Comparison of ENCODE assay signal across 24 mouse cellular contexts in the genomic region with DNA sequence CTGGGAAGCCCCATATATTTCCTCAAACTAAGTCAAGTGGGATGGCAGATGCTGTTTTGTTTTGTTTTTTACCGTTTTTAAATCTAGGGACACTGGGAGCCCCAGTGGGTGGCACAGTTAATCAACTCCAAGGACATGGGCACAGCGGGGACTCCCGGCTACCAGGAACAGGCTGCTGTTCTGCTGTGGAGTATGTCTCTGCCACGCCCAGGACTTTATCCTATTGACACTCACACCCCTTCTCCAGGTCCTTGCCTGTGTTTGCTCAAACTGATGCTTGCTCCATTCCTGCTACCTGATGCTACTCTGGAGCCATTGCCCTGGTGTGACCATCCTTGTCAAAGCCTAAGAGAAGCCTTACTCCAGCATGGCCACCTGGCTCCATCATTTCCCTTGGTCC.
A peak's percentile ranks its signal among the peaks of the same experiment; 100 is the strongest.
DNase-seq lines count a peak whose midpoint lies in the region; ATAC-seq and TF ChIP-seq lines count a peak whose summit lies in the region.
"Had no signal": no experiment of that assay in that cellular context is flagged by ENCODE, and none has a peak within 500 bp of the region (broad histone marks: within the 10 kb centered on the region; RNA-seq: fewer than 3 reads in every experiment).

No protein-coding gene starts in this region.

- no peaks in the 10 kb centered on the region for H3K27me3 ChIP-seq in heart, embryonic 10.5 days (ENCODE audit: insufficient read depth, poor library complexity, severe bottlenecking)
- H3K27me3 ChIP-seq in heart, adult 2 months (ENCODE audit: control insufficient read depth, insufficient read depth, low read length) = no peaks in the 10 kb centered on the region
- no peaks in the 10 kb centered on the region for H3K27me3 ChIP-seq in limb, embryonic 11.5 days (ENCODE audit: control insufficient read depth, insufficient read depth, low read length)
- H3K27me3 ChIP-seq: embryonic facial prominence, embryonic 13.5 days; forebrain, embryonic 12.5 days; heart, embryonic 13.5 days had no signal

- H3K4me3 ChIP-seq in heart, embryonic 10.5 days = no peak overlapping the region
- no peak overlapping the region for H3K4me3 ChIP-seq in heart, adult 2 months
- no peak overlapping the region for H3K4me3 ChIP-seq in limb, embryonic 11.5 days (ENCODE audit: low read depth, low read length)
- H3K4me3 ChIP-seq: embryonic facial prominence, embryonic 10.5 days; embryonic facial prominence, embryonic 13.5 days; erythroblast, embryonic 14.5 days; forebrain, embryonic 12.5 days; heart, embryonic 13.5 days had no signal

- TF ChIP-seq POLR2A in heart, adult 2 months (IDR thresholded peaks at IDR 0.05; ENCODE audit: insufficient read depth, low read depth, low read length) = no peak

- DNase-seq in heart, embryonic 10.5 days (ENCODE audit: low spot score) = no peak
- no peak for DNase-seq in heart, adult 2 months
- DNase-seq in R1 (ENCODE audit: low read depth, low spot score) = peak; percentile 77
- DNase-seq in limb, embryonic 11.5 days (ENCODE audit: low spot score) = no peak
- DNase-seq in gastrocnemius, adult 8-10 months (ENCODE audit: low spot score in 2 of 2) = no peak
- DNase-seq in cerebellum, adult 8-10 months = no peak
- DNase-seq: cerebellum, adult 18-20 months; cerebellum, adult 9-11 months; cerebellum, postnatal 25 days; embryo, embryonic 11 days; gastrocnemius, postnatal 14 days; heart, adult 11 months; heart, postnatal 14 days; heart, postnatal 4 days; kidney, adult 11 months had no signal

- no peak for ATAC-seq in limb, embryonic 11.5 days (ENCODE audit: insufficient number of reproducible peaks, low FRiP score, low TSS enrichment, low read depth)
- ATAC-seq: forebrain, embryonic 16.5 days; hindbrain, postnatal 0 days; inflammation-experienced regulatory T-cells, adult 6 months had no signal

- no peaks in the 10 kb centered on the region for H3K79me2 ChIP-seq in heart, adult 2 months (replicated peaks; ENCODE audit: control insufficient read depth, insufficient read depth, low read length)

- WGBS in heart, embryonic 10.5 days = 66% methylated on average over 4 of the region's 4 CpGs
- 89% methylated on average over 4 of the region's 4 CpGs for WGBS in heart, adult 2 months
- 81% methylated on average over 4 of the region's 4 CpGs for WGBS in limb, embryonic 11.5 days

- H3K9me3 ChIP-seq in heart, embryonic 10.5 days = no peaks in the 10 kb centered on the region
- no peaks in the 10 kb centered on the region for H3K9me3 ChIP-seq in limb, embryonic 11.5 days (ENCODE audit: control insufficient read depth, low read length)
- H3K9me3 ChIP-seq: embryonic facial prominence, embryonic 10.5 days; embryonic facial prominence, embryonic 13.5 days; forebrain, embryonic 12.5 days; heart, embryonic 13.5 days had no signal

- no peak overlapping the region for H3K4me2 ChIP-seq in limb, embryonic 11.5 days (ENCODE audit: low read depth, severe bottlenecking)
- H3K4me2 ChIP-seq: embryonic facial prominence, embryonic 13.5 days; forebrain, embryonic 12.5 days; heart, embryonic 13.5 days; hindbrain, embryonic 14.5 days had no signal

- TF ChIP-seq CTCF in heart, adult 2 months (IDR thresholded peaks at IDR 0.05) = no peak

- intact Hi-C loops in heart, adult 2 months (cut with DNase I) = no loop called here

- peak overlapping the region; percentile 44; the same call in 1 of the 2 replicates for H3K27ac ChIP-seq in heart, embryonic 10.5 days
- H3K27ac ChIP-seq in heart, adult 2 months = no peak overlapping the region
- H3K27ac ChIP-seq in limb, embryonic 11.5 days (replicated peaks; ENCODE audit: low read depth, low read length) = 0 out of 2 replicates have a peak overlapping the region, but pooled peaks have one; percentile 33
- H3K27ac ChIP-seq: embryonic facial prominence, embryonic 10.5 days; embryonic facial prominence, embryonic 13.5 days; forebrain, embryonic 12.5 days; heart, embryonic 13.5 days; hindbrain, embryonic 14.5 days; hindbrain, postnatal 0 days had no signal

- no peak overlapping the region for H3K9ac ChIP-seq in heart, adult 2 months (ENCODE audit: low read depth, low read length)
- H3K9ac ChIP-seq in limb, embryonic 11.5 days (ENCODE audit: low read length) = no peak overlapping the region
- H3K9ac ChIP-seq: embryonic facial prominence, embryonic 13.5 days; forebrain, embryonic 12.5 days; heart, embryonic 13.5 days; hindbrain, embryonic 14.5 days had no signal

- TF ChIP-seq EP300 in heart, adult 2 months (IDR thresholded peaks at IDR 0.05; ENCODE audit: insufficient read depth, low read depth, low read length) = no peak

- peaks cover 27% of the 10 kb centered on the region for H3K4me1 ChIP-seq in heart, embryonic 10.5 days
- peaks cover 3% of the 10 kb centered on the region; the same call in 1 of the 2 replicates for H3K4me1 ChIP-seq in heart, adult 2 months (ENCODE audit: control insufficient read depth, insufficient read depth, low read length)
- H3K4me1 ChIP-seq in limb, embryonic 11.5 days (ENCODE audit: control insufficient read depth, insufficient read depth, low read length) = peaks cover 34% of the 10 kb centered on the region

- H3K36me3 ChIP-seq in heart, embryonic 10.5 days = no peaks in the 10 kb centered on the region
- no peaks in the 10 kb centered on the region for H3K36me3 ChIP-seq in heart, adult 2 months (ENCODE audit: control insufficient read depth, insufficient read depth, low read length)
- no peaks in the 10 kb centered on the region for H3K36me3 ChIP-seq in limb, embryonic 11.5 days (ENCODE audit: control insufficient read depth, insufficient read depth, low read length)
- H3K36me3 ChIP-seq: embryonic facial prominence, embryonic 10.5 days; embryonic facial prominence, embryonic 13.5 days; forebrain, embryonic 12.5 days; heart, embryonic 13.5 days had no signal
